Mouse (Mus musculus) thymus, postnatal 36 days (tissue): ENCODE measurements around the gene St6galnac4.
A peak's percentile ranks its signal among the peaks of the same experiment; 100 is the strongest.

Experiments
- DNase-seq, 2 experiments: peaks; one replicate each; pipeline ENCODE4 v3.0.0; 2022; ENCODE audit warnings: mixed read lengths in 2 of 2

The St6galnac4 gene

GRCm38 (mm10) chr2:32586871-32587351, at the start of gene St6galnac4:
TSS of gene St6galnac4 (plus strand) at chr2:32587095.
- DNase-seq = peak; percentile 92

GRCm38 (mm10) chr2:32537360-32537905, 49.5 kb upstream of the St6galnac4 start:
- no peak for DNase-seq

DNA sequence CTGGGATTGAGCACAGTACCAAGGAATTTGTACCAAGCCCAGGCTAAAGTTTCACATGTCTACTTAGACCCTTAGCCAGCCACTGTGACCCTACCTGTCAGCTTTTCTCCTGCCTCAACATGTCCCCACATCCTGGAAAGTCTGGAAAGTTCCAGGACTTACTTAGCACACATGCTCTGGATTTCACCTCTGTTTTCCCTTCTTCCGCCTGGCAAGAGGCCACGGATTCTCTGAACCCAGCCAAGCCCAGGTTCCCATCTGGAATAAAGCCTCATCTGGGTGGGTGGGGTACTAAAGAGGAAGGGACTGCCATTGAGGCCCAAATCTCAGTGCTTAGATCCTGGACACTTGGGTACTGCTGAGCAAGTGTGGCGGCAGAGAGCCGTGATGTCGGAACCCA, 49.0 kb upstream of the St6galnac4 start:
- DNase-seq = no peak

DNA sequence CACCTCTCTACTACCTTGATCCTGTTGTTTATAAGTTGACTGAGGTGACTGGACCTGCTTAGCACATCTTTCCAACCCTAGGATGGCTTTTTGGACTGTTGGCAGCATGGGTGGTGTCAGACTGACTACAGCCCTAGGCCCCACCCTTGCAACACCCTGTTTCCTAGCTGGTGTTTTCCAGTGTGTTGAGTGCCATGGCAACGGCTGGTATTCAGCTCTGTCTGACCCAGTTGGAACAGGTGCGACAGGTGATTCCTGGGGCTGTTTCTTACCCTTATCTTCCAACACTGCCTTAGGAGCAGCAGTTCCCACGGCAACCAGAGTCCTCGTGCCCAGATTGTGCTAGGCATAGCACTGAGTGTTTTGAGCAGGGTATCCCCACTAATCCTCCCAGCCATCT, 48.4 kb upstream of the St6galnac4 start:
- no peak for DNase-seq

DNA sequence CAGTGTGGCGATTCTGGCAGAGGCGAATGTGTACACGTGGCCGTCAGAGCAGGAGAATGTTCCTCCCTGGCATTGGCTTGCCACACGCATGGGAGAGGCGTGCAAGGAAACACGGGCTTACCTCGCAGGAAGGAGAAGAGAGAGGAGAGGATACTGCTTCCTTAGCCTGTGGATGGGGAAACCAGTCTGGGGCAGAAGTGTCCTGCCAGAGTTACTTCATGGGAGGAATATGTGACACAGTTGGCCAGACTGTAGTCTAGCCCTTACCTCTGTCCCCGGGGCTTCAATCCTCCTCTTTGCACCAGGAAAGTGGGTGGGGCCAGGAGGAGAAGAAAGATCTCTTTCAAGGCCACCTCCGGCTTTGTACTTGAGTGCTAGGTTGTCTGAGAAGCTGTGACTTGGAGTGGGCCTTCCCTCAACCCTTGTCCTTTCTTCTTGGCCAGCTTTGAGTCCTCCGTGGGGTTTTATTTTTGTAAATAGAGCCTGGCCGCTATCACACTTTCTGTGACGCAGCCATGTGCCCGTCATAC, 47.4 kb upstream of the St6galnac4 start:
- no peak for DNase-seq

DNA sequence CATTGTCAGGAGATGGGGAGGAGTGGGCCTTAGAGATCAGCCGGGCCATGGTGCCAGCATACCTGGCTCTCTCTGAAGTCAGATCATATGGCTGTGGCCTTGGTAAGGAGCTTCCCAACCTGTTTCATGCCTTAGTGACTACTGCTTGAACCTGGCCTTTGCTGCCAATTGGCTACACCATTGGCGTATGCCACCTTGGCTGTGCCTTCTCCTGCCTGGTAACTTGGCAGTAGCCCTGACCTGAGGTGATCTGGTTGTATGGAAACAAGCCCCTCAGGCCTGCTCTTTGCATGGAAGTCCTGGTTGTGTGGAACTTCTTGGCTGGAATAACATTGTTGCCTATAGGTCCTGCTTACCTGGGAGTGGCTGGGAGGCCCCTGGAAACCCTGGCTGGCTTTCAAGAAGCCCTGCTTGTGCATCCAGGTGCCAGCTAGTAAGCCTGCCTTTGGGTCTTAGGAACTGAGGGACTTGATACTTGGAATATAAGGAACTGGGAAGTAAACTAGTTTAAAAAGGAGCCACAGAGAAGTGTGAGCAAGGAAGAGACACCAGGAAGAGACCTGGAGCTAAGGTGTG, 45.5 kb upstream of the St6galnac4 start:
- no peak for DNase-seq

GRCm38 (mm10) chr2:32541986-32542573, 44.8 kb upstream of the St6galnac4 start:
- peak; percentile 69 to 81 for DNase-seq

DNA sequence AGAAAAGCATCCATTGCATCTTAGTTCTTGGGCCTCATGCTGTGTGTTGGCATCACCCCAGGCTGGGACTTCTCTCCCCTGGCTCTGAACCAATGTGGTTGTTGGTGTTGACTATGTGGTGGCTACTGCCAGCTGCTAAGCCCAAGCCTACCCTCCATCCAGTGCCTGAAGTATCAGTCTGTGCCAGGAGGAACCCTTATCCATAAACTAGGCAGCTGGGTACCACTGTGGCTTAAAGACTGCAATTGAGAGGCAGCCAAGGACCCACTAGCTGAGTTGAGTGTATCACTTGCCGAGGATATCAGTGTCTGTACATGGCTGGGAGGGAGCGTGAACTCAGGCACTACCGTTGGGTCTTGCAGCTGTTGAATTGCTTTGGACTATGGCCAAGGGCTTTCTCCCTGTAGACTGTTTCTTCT, 43.9 kb upstream of the St6galnac4 start:
- DNase-seq = no peak

GRCm38 (mm10) chr2:32546951-32547350, 39.9 kb upstream of the St6galnac4 start:
- no peak for DNase-seq

GRCm38 (mm10) chr2:32547380-32547779, 39.5 kb upstream of the St6galnac4 start:
- no peak for DNase-seq

DNA sequence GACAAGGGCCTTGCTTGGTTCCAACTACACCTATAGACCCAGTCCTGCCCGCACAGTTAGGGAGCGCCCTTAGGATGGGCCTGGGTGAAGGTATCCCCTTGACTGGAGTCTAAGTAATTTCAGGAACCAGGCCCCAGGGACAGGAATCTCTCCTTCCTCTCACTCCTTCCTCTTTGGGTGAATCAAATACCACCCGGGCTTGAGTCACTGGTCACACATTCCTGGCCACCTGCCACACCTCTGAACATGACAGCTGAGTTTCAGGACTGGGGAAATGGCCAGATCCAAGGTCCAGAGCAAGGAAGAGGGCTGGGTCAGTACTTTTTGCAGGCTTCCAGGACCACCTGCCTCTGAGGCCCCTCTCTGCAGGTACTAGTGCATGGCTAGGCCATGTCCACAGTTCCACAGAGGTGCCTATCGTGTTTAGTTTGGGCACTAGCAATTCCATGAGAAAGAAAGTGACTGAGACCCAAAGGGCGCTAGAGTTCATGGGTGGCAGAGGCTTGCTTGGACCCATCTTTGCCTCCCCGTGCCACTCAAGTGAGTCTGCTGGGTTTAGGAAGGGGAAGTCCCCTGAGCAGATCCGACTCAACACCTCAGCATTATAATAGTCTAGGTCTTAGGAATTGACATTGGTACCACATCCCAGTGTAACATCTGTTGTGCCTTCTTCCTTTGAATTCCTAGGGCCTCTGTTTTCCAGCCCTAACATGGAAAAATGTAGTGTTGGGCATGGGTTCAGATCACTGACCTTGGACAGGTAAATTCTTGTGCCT, 38.7 kb upstream of the St6galnac4 start:
- DNase-seq = no peak

- DNase-seq = no peak
These were observed 37.7 kb upstream of the St6galnac4 start for GRCm38 (mm10) chr2:32549171-32549570.

DNA sequence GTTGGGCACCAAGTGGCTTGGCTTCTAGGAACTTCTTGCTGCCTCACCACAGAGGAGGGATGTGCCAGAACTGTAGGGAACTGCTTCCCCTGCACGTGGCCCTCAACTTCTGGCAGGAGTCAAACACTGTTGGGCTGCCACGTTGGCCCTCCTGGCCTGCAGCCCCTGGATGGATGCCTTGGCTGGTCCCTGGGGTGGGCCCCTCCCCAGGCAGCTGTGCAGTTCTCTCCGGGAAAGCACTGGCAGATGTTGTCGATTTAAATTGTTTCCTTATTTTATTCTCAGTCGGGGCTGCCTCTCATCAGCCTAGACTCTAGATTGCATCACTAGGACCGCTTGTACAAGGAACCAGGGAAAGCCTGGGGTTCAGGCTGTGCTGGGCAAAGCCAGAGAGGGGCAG, 37.1 kb upstream of the St6galnac4 start:
- no peak for DNase-seq

DNA sequence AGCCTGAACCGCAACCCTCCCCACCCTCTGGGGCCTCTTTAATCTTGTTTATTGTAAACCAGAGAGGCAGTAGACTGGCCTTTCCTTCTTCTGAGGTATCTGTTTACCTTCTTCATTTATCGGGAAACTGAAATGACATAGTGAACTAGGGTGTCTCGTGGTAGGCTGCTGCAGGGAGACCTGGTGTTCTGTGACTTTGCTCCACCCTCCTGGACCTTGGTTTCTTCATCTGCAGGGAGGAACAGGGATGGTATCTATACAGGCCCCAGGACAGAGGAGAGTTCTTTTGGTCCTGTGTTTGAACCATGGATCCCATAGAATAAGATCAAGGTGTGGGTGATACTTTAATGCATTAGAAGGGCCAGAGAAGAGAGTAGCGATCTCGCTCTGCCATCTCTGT, 35.7 kb upstream of the St6galnac4 start:
- no peak for DNase-seq

GRCm38 (mm10) chr2:32553592-32554148, 33.2 kb upstream of the St6galnac4 start:
- DNase-seq = peak in 1 of 2 experiments; percentile 31

DNA sequence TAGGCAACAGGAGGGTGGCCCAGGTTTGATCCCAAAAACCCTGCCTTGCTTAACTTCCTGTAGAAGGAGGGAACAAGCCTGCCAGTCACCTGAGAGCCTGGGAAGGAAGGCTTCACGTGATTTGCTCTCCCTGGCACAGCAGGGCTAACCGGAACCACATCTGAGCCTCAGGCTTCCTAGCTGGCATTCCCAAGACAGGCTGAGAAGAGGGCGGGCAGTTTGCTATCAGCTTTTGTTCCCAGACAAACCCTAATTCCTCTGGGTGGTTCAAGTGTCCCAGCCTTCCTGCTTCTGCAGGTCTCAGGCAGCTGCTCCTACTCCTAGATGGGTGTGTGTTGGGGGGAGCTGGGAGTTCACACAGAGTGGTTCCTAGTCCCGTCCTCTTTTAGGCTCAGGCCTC, 31.4 kb upstream of the St6galnac4 start:
- no peak for DNase-seq

- DNase-seq = peak; percentile 30 to 34
These were observed 30.9 kb upstream of the St6galnac4 start for GRCm38 (mm10) chr2:32556019-32556418.

- no peak for DNase-seq
These were observed 27.3 kb upstream of the St6galnac4 start for GRCm38 (mm10) chr2:32559570-32559969.

DNA sequence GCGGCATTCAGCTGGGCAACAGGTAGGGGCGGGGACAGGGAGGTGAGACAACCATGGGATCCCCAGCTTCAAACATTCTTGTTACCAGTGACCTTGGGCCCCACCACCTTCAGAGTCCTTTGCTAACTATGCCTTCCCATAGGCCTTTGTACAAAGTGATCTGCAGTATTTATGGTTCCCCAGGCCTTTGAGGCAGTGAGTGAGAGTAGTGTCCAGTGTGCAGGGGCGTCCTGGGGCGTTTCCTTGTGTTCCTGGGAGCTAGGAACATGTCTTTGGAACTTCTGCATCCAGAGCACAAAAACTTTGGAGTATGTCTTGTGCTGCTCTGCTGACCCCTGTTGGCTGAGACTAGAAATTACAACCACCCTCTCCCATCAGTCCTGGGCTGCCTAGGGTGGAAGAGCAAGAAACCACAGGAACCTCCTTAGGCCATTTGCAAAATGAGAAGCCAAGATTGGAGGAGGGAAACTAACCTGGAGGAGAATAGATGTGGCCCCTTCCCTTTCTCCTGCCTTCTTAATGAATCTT, 20.3 kb upstream of the St6galnac4 start:
- DNase-seq = peak; percentile 62 to 69

DNA sequence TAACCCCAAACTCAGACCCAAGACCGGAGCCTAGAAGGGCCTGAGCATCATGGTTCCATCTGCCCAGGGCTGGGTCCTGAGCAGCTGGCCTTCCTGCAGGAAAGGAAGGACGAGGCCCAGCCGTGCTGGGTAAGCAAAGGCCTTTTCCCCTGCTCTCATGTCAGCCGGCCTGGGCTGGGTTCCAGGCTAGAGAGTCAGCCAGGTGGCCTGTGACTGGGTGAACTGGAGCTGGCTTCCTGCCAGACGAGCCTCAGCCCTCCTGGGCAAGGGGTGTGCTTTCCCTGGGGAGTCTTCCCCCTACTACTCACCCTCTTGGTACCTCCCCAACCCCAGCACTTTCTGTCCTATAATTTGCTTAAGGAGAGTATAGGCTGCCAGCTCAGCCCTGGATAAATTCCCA, 18.7 kb upstream of the St6galnac4 start:
- no peak for DNase-seq

GRCm38 (mm10) chr2:32568941-32569340, 18.0 kb upstream of the St6galnac4 start:
- no peak for DNase-seq

DNA sequence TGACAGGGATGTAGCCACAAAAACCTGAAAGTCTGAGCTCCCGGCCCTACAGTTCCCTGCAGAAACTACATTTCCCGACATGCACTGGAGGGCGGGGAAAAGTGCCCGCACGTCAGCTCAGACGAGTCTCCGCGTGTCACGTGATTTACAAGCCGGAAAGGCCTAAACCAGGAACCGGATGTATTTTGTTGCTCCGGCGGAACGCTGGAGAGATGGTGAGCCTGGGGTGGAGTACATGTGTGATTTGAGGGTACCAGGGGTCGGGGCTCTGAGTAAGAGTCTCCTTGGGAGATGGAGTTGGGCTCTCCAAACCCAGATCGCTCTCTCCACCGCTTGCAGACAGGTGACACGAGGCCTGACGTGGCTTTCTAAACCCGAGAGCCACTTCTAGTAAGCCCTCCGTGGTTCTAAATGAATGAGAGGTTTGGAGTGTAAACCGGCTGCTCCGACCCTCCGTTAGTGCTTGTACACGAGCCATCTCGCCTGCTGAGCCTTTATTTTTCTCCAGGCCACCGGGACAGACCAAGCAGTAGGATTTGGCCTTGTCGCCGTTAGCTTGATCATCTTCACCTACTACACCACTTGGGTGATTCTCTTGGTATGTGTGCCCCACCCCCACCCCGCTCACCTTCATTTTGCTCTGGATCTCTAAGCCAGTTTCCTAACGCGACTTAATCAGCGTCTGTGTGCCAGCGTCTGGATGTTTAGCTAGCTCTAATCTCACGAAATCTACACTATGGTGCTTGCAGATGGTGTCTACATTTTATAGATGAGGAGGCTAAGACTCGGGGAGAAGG, 16.0 kb upstream of the St6galnac4 start, which contains the start of gene Dpm2:
Gene Dpm2 (plus strand): TSS at position 161 of the 797 bp plus-strand sequence.
- peak; percentile 85 to 90 for DNase-seq
